Mouse (Mus musculus) limb, embryonic 13.5 days (tissue): ENCODE data around the gene Adprhl1. TPM values are rescaled to one million over a fixed set of nuclear protein-coding genes. Genes with fewer than 3 reads are reported as not detected.

ENCODE experiments used
- ATAC-seq: fragments of 200-750 bp; cut with Nextera tagmentation; 2 replicates; pipeline ENCODE4 v1.8.0; 2017; ENCODE audit warnings: low read depth, moderate number of reproducible peaks, moderate TSS enrichment; ENCODE audit not compliant: low FRiP score
- H3K27ac ChIP-seq: fragments of 300-500 bp; sonication (generic); 2 replicates; pipeline ENCODE4 v1.5.1; 2015; ENCODE audit warnings: inconsistent platforms, mild to moderate bottlenecking, moderate library complexity
- H3K27me3 ChIP-seq: fragments of 300-500 bp; sonication (generic); 2 replicates; pipeline ENCODE4 v1.6.1; 2015; ENCODE audit warnings: mild to moderate bottlenecking, inconsistent platforms
- H3K36me3 ChIP-seq: fragments of 300-500 bp; sonication (generic); 2 replicates; pipeline ENCODE4 v1.6.1; 2015; ENCODE audit warnings: inconsistent platforms, mild to moderate bottlenecking, moderate library complexity
- H3K4me1 ChIP-seq: fragments of 300-500 bp; sonication (generic); 2 replicates; pipeline ENCODE4 v1.6.1; 2015; ENCODE audit warnings: inconsistent platforms
- H3K4me2 ChIP-seq: fragments of 300-500 bp; sonication (generic); replicated peaks from 2 replicates; pipeline ENCODE4 v1.6.1; 2015; ENCODE audit warnings: inconsistent platforms, mild to moderate bottlenecking, moderate library complexity
- H3K4me3 ChIP-seq: fragments of 300-500 bp; sonication (generic); 2 replicates; pipeline ENCODE4 v1.5.1; 2015; ENCODE audit warnings: moderate library complexity, mild to moderate bottlenecking, inconsistent platforms
- H3K9ac ChIP-seq: fragments of 300-500 bp; sonication (generic); 2 replicates; pipeline ENCODE4 v1.6.1; 2015; ENCODE audit warnings: mild to moderate bottlenecking, inconsistent platforms
- H3K9me3 ChIP-seq: fragments of 300-500 bp; sonication (generic); 2 replicates; pipeline ENCODE4 v1.6.1; 2016; ENCODE audit warnings: inconsistent platforms
- WGBS: fragments of 180-500 bp; shearing (Covaris S2); methylation state at CpG from one replicate; pipeline ENCODE4 v1.1.7; 2015; 5-methylcytosine and 5-hydroxymethylcytosine counted together
- polyA plus RNA-seq: library from polyadenylated mRNA; unstranded; fragments of >200 nt; fragmentation: Nextera tagmentation; extraction: Ambion mirVana; gene quantifications from 2 replicates; pipeline ENCODE4 v1.2.1, GENCODE M21; 2015

Adprhl1 gene
- polyA plus RNA-seq, 1 experiment from 2014 or later = 1.0 TPM

- Histone ChIP-seq H3K27me3 (no peaks in the 10 kb centered on the region), H3K4me3 (no peak overlapping the region), H3K4me2 (no peak overlapping the region), H3K9ac (no peak overlapping the region), H3K9me3 (no peaks in the 10 kb centered on the region), H3K4me1 (no peaks in the 10 kb centered on the region), H3K27ac (no peak overlapping the region), H3K36me3 (peaks cover 37% of the 10 kb centered on the region)
- no peak for ATAC-seq
- 69% methylated on average over 3 of the region's 3 CpGs for WGBS
Measured at GRCm38 (mm10) chr8:13263376-13263775, 9.4 kb upstream of the Adprhl1 start.

- ATAC-seq = no peak
Measured at GRCm38 (mm10) chr8:13253413-13253812, 549 bp downstream of the Adprhl1 start.

DNA sequence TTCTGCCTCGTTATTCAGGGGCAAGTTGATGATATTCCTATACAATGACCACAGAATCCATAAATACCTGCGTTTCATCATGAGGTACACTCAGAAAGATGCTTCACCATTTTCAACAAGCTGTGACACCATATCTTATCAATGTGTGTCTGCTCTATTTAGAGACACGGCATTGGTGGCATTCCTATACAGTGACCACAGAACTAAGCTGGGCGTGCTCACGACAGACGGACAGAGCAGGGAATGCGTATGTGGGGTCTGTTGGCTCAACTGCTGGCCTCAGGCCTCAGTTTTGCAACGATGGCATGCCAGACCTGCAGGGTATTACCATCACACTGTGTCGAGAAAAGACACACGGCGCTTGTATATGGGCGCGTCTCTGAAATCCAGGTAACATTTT, 1.1 kb downstream of the Adprhl1 start:
- Histone ChIP-seq H3K9me3 (no peaks in the 10 kb centered on the region), H3K4me1 (0 out of 2 replicates have a peak, but pooled peaks cover 6% of the 10 kb centered on the region), H3K9ac (no peak overlapping the region), H3K27ac (no peak overlapping the region), H3K4me3 (no peak overlapping the region), H3K4me2 (no peak overlapping the region), H3K27me3 (no peaks in the 10 kb centered on the region), H3K36me3 (peaks cover 20% of the 10 kb centered on the region)
- ATAC-seq = no peak
- WGBS = 90% methylated on average over 13 of the region's 13 CpGs

More at GRCm38 (mm10) chr8:13253413-13253812, 549 bp downstream of the Adprhl1 start:
- Histone ChIP-seq H3K9ac (no peak overlapping the region), H3K4me2 (no peak overlapping the region), H3K4me1 (0 out of 2 replicates have a peak, but pooled peaks cover 6% of the 10 kb centered on the region), H3K36me3 (peaks cover 23% of the 10 kb centered on the region), H3K9me3 (no peaks in the 10 kb centered on the region), H3K27me3 (no peaks in the 10 kb centered on the region), H3K4me3 (no peak overlapping the region), H3K27ac (no peak overlapping the region)
- WGBS = 63% methylated on average over 5 of the region's 5 CpGs

- Histone ChIP-seq H3K4me3 (no peak overlapping the region), H3K27ac (no peak overlapping the region), H3K9ac (no peak overlapping the region), H3K36me3 (no peaks in the 10 kb centered on the region), H3K27me3 (no peaks in the 10 kb centered on the region), H3K9me3 (no peaks in the 10 kb centered on the region), H3K4me2 (no peak overlapping the region), H3K4me1 (no peaks in the 10 kb centered on the region)
- 87% methylated on average over 11 of the region's 11 CpGs for WGBS
- no peak for ATAC-seq
Measured at GRCm38 (mm10) chr8:13244343-13244880, 9.6 kb downstream of the Adprhl1 start.

GRCm38 (mm10) chr8:13242985-13243870, 10.7 kb downstream of the Adprhl1 start:
- Histone ChIP-seq H3K9me3 (no peaks in the 10 kb centered on the region), H3K9ac (no peak overlapping the region), H3K36me3 (no peaks in the 10 kb centered on the region), H3K4me2 (no peak overlapping the region), H3K4me3 (no peak overlapping the region), H3K27me3 (no peaks in the 10 kb centered on the region), H3K27ac (no peak overlapping the region), H3K4me1 (no peaks in the 10 kb centered on the region)
- no peak; the same call in 1 of the 2 replicates for ATAC-seq
- 79% methylated on average over 10 of the region's 10 CpGs for WGBS

- WGBS = 82% methylated on average over 7 of the region's 7 CpGs
Measured at GRCm38 (mm10) chr8:13240691-13241090, 13.3 kb downstream of the Adprhl1 start.

DNA sequence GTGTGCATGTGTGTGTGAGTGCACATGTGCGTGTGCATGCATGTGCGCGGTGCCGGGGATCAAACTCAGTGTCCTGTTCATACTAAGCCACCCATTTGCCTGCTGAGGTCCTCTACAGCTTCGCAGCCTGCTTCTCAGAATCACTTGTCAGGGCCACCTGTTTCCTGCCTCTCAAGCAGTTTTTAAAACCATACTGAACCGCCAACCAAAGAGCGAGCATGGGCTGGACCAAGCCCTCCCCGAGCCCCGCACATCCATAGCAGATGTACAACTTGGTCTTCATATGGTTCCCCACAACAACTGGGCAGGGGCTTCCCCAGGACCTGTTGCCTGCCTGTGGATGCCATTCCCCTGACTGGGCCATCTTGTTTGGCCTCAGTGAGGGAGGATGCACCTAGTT, 13.9 kb downstream of the Adprhl1 start:
- no peak overlapping the region for H3K27ac ChIP-seq
- H3K4me1 ChIP-seq = no peaks in the 10 kb centered on the region
- H3K36me3 ChIP-seq = no peaks in the 10 kb centered on the region
- no peak overlapping the region for H3K4me3 ChIP-seq
- no peak overlapping the region for H3K4me2 ChIP-seq
- no peak overlapping the region for H3K9ac ChIP-seq
- no peaks in the 10 kb centered on the region for H3K27me3 ChIP-seq
- H3K9me3 ChIP-seq = no peaks in the 10 kb centered on the region
- 86% methylated on average over 9 of the region's 9 CpGs for WGBS
- no peak for ATAC-seq

More at GRCm38 (mm10) chr8:13240691-13241090, 13.3 kb downstream of the Adprhl1 start:
- H3K4me2 ChIP-seq = no peak overlapping the region
- no peaks in the 10 kb centered on the region for H3K4me1 ChIP-seq
- no peaks in the 10 kb centered on the region for H3K36me3 ChIP-seq
- H3K9me3 ChIP-seq = no peaks in the 10 kb centered on the region
- no peak overlapping the region for H3K4me3 ChIP-seq
- no peak overlapping the region for H3K9ac ChIP-seq
- no peaks in the 10 kb centered on the region for H3K27me3 ChIP-seq
- no peak for ATAC-seq
- no peak overlapping the region for H3K27ac ChIP-seq

GRCm38 (mm10) chr8:13234803-13235202, 19.2 kb downstream of the Adprhl1 start:
- H3K9me3 ChIP-seq = no peaks in the 10 kb centered on the region
- H3K4me1 ChIP-seq = peaks cover under 1% of the 10 kb centered on the region; the same call in 1 of the 2 replicates
- H3K4me2 ChIP-seq = no peak overlapping the region
- H3K27me3 ChIP-seq = peaks cover 7% of the 10 kb centered on the region; the same call in 1 of the 2 replicates
- ATAC-seq = no peak
- no peaks in the 10 kb centered on the region for H3K36me3 ChIP-seq
- H3K9ac ChIP-seq = no peak overlapping the region
- no peak overlapping the region for H3K27ac ChIP-seq
- 91% methylated on average over 13 of the region's 13 CpGs for WGBS
- H3K4me3 ChIP-seq = no peak overlapping the region

DNA sequence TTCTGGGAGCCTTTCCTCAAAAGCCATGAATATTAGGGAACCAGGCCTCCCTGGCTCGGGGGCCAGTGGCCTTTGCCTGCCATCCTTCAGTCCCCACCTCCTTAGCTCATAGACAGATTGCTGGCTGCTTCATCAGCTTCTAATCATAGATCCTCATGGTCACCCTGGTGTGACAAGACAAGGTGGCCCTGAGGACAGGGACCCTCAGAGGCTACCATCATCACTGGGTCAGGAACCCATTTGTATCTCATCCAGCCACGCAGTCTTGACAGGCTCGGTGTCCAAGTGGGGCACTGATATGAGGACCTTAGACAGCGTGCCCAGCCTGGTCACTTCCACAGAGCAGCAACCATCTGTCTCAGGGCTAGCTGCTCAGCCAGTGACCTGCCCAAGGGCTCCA, 23.5 kb downstream of the Adprhl1 start:
- Histone ChIP-seq H3K4me1 (peaks cover 24% of the 10 kb centered on the region), H3K27ac (no peak overlapping the region), H3K4me2 (no peak overlapping the region), H3K27me3 (peaks cover 7% of the 10 kb centered on the region; the same call in 1 of the 2 replicates), H3K4me3 (no peak overlapping the region), H3K36me3 (no peaks in the 10 kb centered on the region), H3K9me3 (no peaks in the 10 kb centered on the region), H3K9ac (no peak overlapping the region)
- 83% methylated on average over 4 of the region's 4 CpGs for WGBS
- no peak for ATAC-seq

DNA sequence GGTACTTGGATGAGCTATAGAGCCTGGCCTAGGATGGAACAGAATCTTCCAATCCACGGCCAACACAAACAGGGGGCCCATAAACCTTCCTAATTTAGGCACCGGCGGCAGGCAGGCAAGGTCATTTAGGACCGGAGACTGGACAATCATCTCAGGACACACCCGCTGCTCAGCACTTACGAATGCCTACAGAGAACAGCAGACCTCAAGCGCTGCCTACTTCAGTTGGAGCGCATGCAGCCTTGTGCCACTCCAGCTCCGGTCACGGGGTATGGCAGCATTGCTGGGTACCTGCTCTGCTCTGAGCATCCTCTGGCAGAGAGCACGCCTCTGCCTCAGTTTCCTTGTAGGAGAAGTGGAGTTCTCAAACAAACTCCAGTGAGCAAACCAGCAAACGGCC, 24.2 kb downstream of the Adprhl1 start:
- no peak overlapping the region for H3K27ac ChIP-seq

GRCm38 (mm10) chr8:13228923-13229610, 24.9 kb downstream of the Adprhl1 start:
- 23% methylated on average over 9 of the region's 9 CpGs for whole genome bisulfite sequencing
- ATAC-seq = peak; percentile 52; the same call in 1 of the 2 replicates
- no peak overlapping the region for H3K27ac ChIP-seq

More for the DNA sequence above, 24.2 kb downstream of the Adprhl1 start:
- H3K4me1 ChIP-seq = peaks cover 24% of the 10 kb centered on the region
- H3K4me2 ChIP-seq = no peak overlapping the region
- WGBS = 61% methylated on average over 12 of the region's 12 CpGs
- H3K27me3 ChIP-seq = peaks cover 7% of the 10 kb centered on the region; the same call in 1 of the 2 replicates
- no peaks in the 10 kb centered on the region for H3K36me3 ChIP-seq
- no peak overlapping the region for H3K4me3 ChIP-seq
- H3K9me3 ChIP-seq = no peaks in the 10 kb centered on the region
- no peak for ATAC-seq
- no peak overlapping the region for H3K9ac ChIP-seq

GRCm38 (mm10) chr8:13227184-13227583, 26.8 kb downstream of the Adprhl1 start:
- Histone ChIP-seq H3K27me3 (peaks cover 4% of the 10 kb centered on the region; the same call in 1 of the 2 replicates), H3K27ac (no peak overlapping the region), H3K4me2 (no peak overlapping the region), H3K4me3 (no peak overlapping the region), H3K9ac (no peak overlapping the region), H3K9me3 (no peaks in the 10 kb centered on the region), H3K36me3 (no peaks in the 10 kb centered on the region), H3K4me1 (peaks cover 24% of the 10 kb centered on the region)
- 73% methylated on average over 3 of the region's 3 CpGs for WGBS
- no peak for ATAC-seq

More at GRCm38 (mm10) chr8:13228923-13229610, 24.9 kb downstream of the Adprhl1 start:
- 0 out of 2 replicates have a peak overlapping the region, but pooled peaks have one; percentile 14 for H3K9ac ChIP-seq
- 0 out of 2 replicates have a peak overlapping the region, but pooled peaks have one; percentile 3 for H3K4me2 ChIP-seq
- peaks cover 5% of the 10 kb centered on the region; the same call in 1 of the 2 replicates for H3K27me3 ChIP-seq
- no peaks in the 10 kb centered on the region for H3K9me3 ChIP-seq
- H3K36me3 ChIP-seq = no peaks in the 10 kb centered on the region
- H3K4me3 ChIP-seq = no peak overlapping the region
- H3K4me1 ChIP-seq = peaks cover 24% of the 10 kb centered on the region
